Mouse (Mus musculus): Measurements from ENCODE around the gene Vsx2. TPM values are rescaled to one million over a fixed set of nuclear protein-coding genes. Genes with fewer than 3 reads are reported as not detected.

The Vsx2 gene
- total RNA-seq, 2 experiments from 2014 or later, result 0.07 TPM; not detected in 1

DNA sequence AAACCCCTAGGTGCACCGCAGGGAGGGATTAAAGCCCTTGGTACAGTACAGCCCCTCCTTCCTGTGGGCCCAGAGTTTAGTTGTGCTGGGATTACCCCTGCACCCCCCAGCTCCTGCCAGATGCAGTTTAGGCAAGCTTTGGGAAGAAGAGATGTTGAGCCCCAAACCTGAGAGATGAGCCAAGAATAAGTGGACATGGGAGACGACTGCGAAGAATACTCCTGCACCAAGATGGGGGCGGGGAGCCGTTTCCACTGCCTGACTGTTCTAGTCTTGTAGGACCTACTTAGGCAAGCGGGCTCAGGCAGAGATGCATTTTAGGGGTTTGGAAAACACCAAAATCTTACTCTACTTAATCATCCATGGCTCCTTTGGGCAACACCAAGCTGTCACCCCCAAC, 70.7 kb downstream of the Vsx2 start:
- no peak for DNase-seq
- intact Hi-C loops (cut with DNase I), result no loop called here

DNA sequence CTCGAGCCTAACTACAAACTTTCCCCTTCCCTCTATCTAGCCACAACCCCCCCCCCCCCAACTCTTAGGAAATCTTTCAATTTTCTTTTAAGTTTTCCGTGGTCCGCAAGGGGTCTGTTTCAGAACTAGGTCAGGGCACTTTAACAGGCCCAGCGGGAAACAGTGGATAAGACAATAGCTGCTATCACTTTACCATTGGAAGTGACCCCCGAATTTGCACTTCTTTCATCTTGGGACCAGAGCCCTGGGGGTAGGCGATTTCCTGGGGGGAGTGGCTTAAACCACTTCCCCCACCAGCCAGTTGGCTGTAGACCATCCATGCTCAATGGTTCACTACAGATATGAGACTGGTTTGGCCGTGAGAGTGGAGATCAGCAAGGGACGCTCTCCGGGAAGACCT, 71.1 kb downstream of the Vsx2 start, which contains the start of gene Vrtn:
TSS of gene Vrtn (plus strand) at position 366 of the 400 bp plus-strand sequence.
- no peak for DNase-seq
- intact Hi-C loops (cut with DNase I), result no loop called here

Other genes starting within 250 kb of the Vsx2 start
- gene Coq6, start 208.1 kb upstream of the Vsx2 start, total RNA-seq (2021), result 100 to 1,000 TPM in 1 of 2 experiments, 10 to 100 TPM in 1; 93.8 to 100 TPM
- 10 to 100 TPM in 1 of 2 experiments, 1 to 10 TPM in 1; 7.8 to 10.0 TPM for gene Fam161b, start 207.9 kb upstream of the Vsx2 start, total RNA-seq (2021)
- 10 to 100 TPM; 52.4 to 56.6 TPM for gene Entpd5, start 160.7 kb upstream of the Vsx2 start, total RNA-seq (2021)
- 1 to 10 TPM; 1.7 to 1.9 TPM for gene Bbof1, start 160.7 kb upstream of the Vsx2 start, total RNA-seq (2021)
- 1 to 10 TPM; 7.4 to 10.0 TPM for gene Rnf113a2, start 152.6 kb upstream of the Vsx2 start, total RNA-seq (2021)
- gene Aldh6a1, start 118.8 kb upstream of the Vsx2 start, total RNA-seq (2021), result 100 to 1,000 TPM in 1 of 2 experiments, 10 to 100 TPM in 1; 91.0 to 111 TPM
- gene Lin52, start 118.3 kb upstream of the Vsx2 start, total RNA-seq (2021), result 10 to 100 TPM in 1 of 2 experiments, 1 to 10 TPM in 1; 9.7 to 10.6 TPM
- gene Abcd4, start 47.7 kb downstream of the Vsx2 start, total RNA-seq (2021), result 1 to 10 TPM; 5.6 to 7.1 TPM
- not detected for gene Vrtn, start 71.3 kb downstream of the Vsx2 start, total RNA-seq (2021)
- gene Syndig1l, start 129.1 kb downstream of the Vsx2 start, total RNA-seq (2021), result not detected
- gene Npc2, start 203.4 kb downstream of the Vsx2 start, total RNA-seq (2021), result 10 to 100 TPM; 30.8 to 32.7 TPM
- gene Isca2, start 203.5 kb downstream of the Vsx2 start, total RNA-seq (2021), result 10 to 100 TPM; 71.2 to 73.3 TPM